Mouse (Mus musculus) stomach, embryonic 14.5 days (tissue): ENCODE results near the gene Cdc34. TPM values are rescaled to one million over a fixed set of nuclear protein-coding genes. Genes with fewer than 3 reads are reported as not detected.

Experiments
- ATAC-seq: fragments of 200-750 bp; cut with Nextera tagmentation; 2 replicates; pipeline ENCODE4 v1.8.0; 2017; ENCODE audit warnings: low read depth, moderate TSS enrichment; ENCODE audit not compliant: insufficient number of reproducible peaks, insufficient read depth, low FRiP score
- H3K27ac ChIP-seq: fragments of 300-500 bp; sonication (generic); 2 replicates; pipeline ENCODE4 v1.5.1; 2014; ENCODE audit warnings: mild to moderate bottlenecking, low read length, moderate library complexity, mixed read lengths
- H3K27me3 ChIP-seq: fragments of 300-500 bp; sonication (generic); 2 replicates; pipeline ENCODE4 v1.6.1; 2014; ENCODE audit warnings: low read length, control low read depth, mixed read lengths; ENCODE audit not compliant: control insufficient read depth, insufficient read depth
- H3K36me3 ChIP-seq: fragments of 300-500 bp; sonication (generic); 2 replicates; pipeline ENCODE4 v1.6.1; 2014; ENCODE audit warnings: mild to moderate bottlenecking, control low read depth, low read length, moderate library complexity, mixed read lengths; ENCODE audit not compliant: control insufficient read depth, insufficient read depth
- H3K4me1 ChIP-seq: fragments of 300-500 bp; sonication (generic); 2 replicates; pipeline ENCODE4 v1.6.1; 2014; ENCODE audit warnings: low read length, control low read depth, mixed read lengths; ENCODE audit not compliant: control insufficient read depth, insufficient read depth
- H3K4me2 ChIP-seq: fragments of 300-500 bp; sonication (generic); replicated peaks from 2 replicates; pipeline ENCODE4 v1.6.1; 2014; ENCODE audit warnings: low read depth, low read length, control low read depth
- H3K4me3 ChIP-seq: fragments of 300-500 bp; sonication (generic); 2 replicates; pipeline ENCODE4 v1.5.1; 2014; ENCODE audit warnings: low read depth, low read length, control low read depth
- H3K9ac ChIP-seq: fragments of 300-500 bp; sonication (generic); replicated peaks from 2 replicates; pipeline ENCODE4 v1.6.1; 2014; ENCODE audit warnings: low read depth, mild to moderate bottlenecking, control low read depth, low read length, moderate library complexity, mixed read lengths
- H3K9me3 ChIP-seq: fragments of 300-500 bp; sonication (generic); 2 replicates; pipeline ENCODE4 v1.6.1; 2016; ENCODE audit warnings: low read depth, low read length, control low read depth; ENCODE audit not compliant: control insufficient read depth
- WGBS: fragments of 180-500 bp; shearing (Covaris S2); extraction: QIAGEN DNeasy Blood & Tissue Kit; methylation state at CpG from one replicate; pipeline ENCODE4 v1.1.7; 2014; 5-methylcytosine and 5-hydroxymethylcytosine counted together
- polyA plus RNA-seq: library from polyadenylated mRNA; unstranded; fragments of >200 nt; fragmentation: Nextera tagmentation; extraction: Ambion mirVana; gene quantifications from 2 replicates; pipeline ENCODE4 v1.2.1, GENCODE M21; 2014

The Cdc34 gene
- polyA plus RNA-seq, 1 experiment from 2014 or later = 88.7 TPM

DNA sequence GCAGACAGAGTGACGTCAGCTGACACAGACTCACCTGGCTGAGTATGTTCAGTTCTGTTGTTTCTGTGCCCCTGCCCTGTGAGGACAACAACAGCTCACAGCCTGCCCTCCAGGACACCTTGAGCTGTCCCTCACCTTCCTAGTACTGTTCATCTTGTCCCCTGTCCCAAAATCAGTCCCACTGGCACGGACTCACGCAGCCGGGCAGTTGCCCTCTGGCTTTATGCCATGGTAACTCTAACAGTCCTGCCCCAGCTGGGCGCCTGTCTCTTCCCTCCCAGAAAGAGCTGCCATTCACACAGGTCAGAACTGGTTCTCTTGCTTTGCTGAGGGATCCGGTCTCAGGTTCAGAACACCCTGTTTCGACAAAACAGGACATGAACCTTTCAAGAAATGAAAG is 29.2 kb upstream of the Cdc34 start:
- no peak overlapping the region for H3K9ac ChIP-seq
- H3K4me1 ChIP-seq = no peaks in the 10 kb centered on the region
- no peak for ATAC-seq
- H3K27ac ChIP-seq = no peak overlapping the region
- no peak overlapping the region for H3K4me3 ChIP-seq
- no peaks in the 10 kb centered on the region for H3K27me3 ChIP-seq
- WGBS = 81% methylated on average over 7 of the region's 7 CpGs
- no peaks in the 10 kb centered on the region for H3K9me3 ChIP-seq
- no peaks in the 10 kb centered on the region for H3K36me3 ChIP-seq
- no peak overlapping the region for H3K4me2 ChIP-seq

DNA sequence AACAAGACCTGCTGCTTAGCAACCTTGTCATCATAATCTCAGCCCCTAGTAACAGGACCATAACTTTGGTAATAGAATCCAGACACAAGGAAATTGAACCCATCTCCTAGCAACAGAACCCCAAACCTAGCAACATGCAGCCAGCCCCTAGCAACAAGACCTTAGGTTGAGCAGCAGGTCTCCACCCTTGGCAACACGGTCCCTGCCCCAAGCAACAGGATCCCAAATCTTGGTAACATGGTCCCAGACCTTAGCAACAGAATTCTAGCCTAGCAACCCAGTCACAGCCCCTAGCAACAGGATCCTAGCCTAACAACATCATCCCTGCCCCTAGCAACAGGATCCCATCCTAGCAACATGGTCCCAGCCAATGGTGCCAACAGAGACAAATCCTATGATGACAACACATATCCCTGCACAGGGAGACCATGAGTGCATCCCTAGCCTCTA is 27.0 kb upstream of the Cdc34 start:
- Histone ChIP-seq H3K4me1 (no peaks in the 10 kb centered on the region), H3K9ac (no peak overlapping the region), H3K27me3 (no peaks in the 10 kb centered on the region), H3K36me3 (no peaks in the 10 kb centered on the region), H3K4me2 (no peak overlapping the region), H3K4me3 (no peak overlapping the region), H3K9me3 (no peaks in the 10 kb centered on the region), H3K27ac (no peak overlapping the region)
- 45% methylated on average over 1 of the region's 1 CpGs for WGBS
- ATAC-seq = no peak

- no peak overlapping the region for H3K27ac ChIP-seq
- H3K4me2 ChIP-seq = no peak overlapping the region
- H3K9ac ChIP-seq = no peak overlapping the region
- WGBS = 12% methylated on average over 4 of the region's 4 CpGs
- H3K9me3 ChIP-seq = no peaks in the 10 kb centered on the region
- H3K36me3 ChIP-seq = no peaks in the 10 kb centered on the region
- no peaks in the 10 kb centered on the region for H3K4me1 ChIP-seq
- no peak for ATAC-seq
- no peaks in the 10 kb centered on the region for H3K27me3 ChIP-seq
- H3K4me3 ChIP-seq = no peak overlapping the region
Observed at GRCm38 (mm10) chr10:79658829-79659228, 23.2 kb upstream of the Cdc34 start.

DNA sequence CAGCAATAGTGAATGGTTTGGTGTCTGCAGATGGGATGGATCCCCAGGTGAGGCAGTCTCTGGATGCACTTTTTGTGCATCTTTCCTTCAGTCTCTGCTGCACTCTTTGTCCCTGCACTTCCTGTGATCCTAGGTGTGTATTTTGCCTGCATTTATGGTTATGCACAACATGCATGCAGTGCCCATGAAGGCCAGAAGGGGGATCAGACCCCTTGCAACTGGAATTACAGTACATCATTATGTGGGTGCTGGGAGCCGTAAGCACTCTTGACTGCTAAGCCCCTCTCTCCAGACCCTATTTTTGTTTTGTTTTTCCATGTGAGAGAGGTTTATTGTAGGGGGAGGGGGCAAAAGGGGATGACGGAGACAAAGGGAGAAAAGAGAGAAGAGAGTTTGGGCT is 21.7 kb upstream of the Cdc34 start:
- ATAC-seq = no peak
- WGBS = 78% methylated on average over 2 of the region's 2 CpGs
- Histone ChIP-seq H3K27ac (no peak overlapping the region), H3K9me3 (no peaks in the 10 kb centered on the region), H3K9ac (no peak overlapping the region), H3K4me2 (no peak overlapping the region), H3K4me3 (no peak overlapping the region), H3K36me3 (no peaks in the 10 kb centered on the region), H3K4me1 (no peaks in the 10 kb centered on the region), H3K27me3 (no peaks in the 10 kb centered on the region)

- H3K9ac ChIP-seq = no peak overlapping the region
- H3K4me3 ChIP-seq = no peak overlapping the region
- H3K9me3 ChIP-seq = no peaks in the 10 kb centered on the region
- ATAC-seq = no peak
- H3K36me3 ChIP-seq = no peaks in the 10 kb centered on the region
- H3K4me2 ChIP-seq = no peak overlapping the region
- no peak overlapping the region for H3K27ac ChIP-seq
- no peaks in the 10 kb centered on the region for H3K4me1 ChIP-seq
- WGBS = 54% methylated on average over 3 of the region's 3 CpGs
- H3K27me3 ChIP-seq = no peaks in the 10 kb centered on the region
Observed at GRCm38 (mm10) chr10:79661861-79662260, 20.1 kb upstream of the Cdc34 start.

DNA sequence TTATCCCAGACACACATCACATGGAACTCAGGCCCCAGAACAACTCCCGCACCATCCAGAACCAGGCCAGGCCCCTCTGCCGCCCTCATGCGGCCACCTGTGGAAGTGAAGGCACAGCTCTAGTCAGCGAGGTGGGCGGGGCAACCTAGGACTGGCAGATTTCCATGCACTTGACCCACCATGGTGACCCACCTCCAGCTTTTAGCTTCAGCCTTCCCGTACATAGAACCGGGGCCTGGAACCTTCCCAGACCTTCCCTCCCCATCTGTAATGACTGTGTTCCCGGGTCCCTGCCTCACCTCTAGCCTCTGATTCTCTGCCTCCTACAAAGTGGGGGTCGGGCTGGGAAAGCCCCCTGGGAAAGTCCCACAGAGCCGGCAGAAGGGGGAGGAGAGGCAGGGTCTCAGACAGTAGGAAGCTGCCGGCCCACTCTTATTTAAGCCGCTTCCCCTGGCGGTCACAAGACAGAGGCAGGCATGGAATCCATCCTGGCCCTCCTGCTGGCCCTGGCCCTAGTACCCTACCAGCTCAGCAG is 17.8 kb upstream of the Cdc34 start, which contains the start of gene Madcam1:
Madcam1 (plus strand) TSS at position 429 of the 535 bp plus-strand sequence.
- Histone ChIP-seq H3K9me3 (no peaks in the 10 kb centered on the region), H3K27ac (no peak within 1 kb of the TSS), H3K4me3 (peak within 1 kb of the TSS; percentile 1; the same call in 1 of the 2 replicates), H3K9ac (no peak within 1 kb of the TSS), H3K4me1 (no peaks in the 10 kb centered on the region), H3K36me3 (no peaks in the 10 kb centered on the region), H3K4me2 (no peak within 1 kb of the TSS), H3K27me3 (no peaks in the 10 kb centered on the region)
- peak; percentile 28; the same call in 1 of the 2 replicates for ATAC-seq
- WGBS = 12% methylated on average over 13 of the region's 13 CpGs

- H3K27me3 ChIP-seq = no peaks in the 10 kb centered on the region
- H3K27ac ChIP-seq = no peak overlapping the region
- no peaks in the 10 kb centered on the region for H3K36me3 ChIP-seq
- ATAC-seq = no peak
- no peak overlapping the region for H3K9ac ChIP-seq
- WGBS = 80% methylated on average over 8 of the region's 8 CpGs
- H3K4me3 ChIP-seq = peak overlapping the region; percentile 1; the same call in 1 of the 2 replicates
- no peaks in the 10 kb centered on the region for H3K9me3 ChIP-seq
- H3K4me1 ChIP-seq = peaks cover under 1% of the 10 kb centered on the region; the same call in 1 of the 2 replicates
- no peak overlapping the region for H3K4me2 ChIP-seq
Observed at GRCm38 (mm10) chr10:79665051-79665450, 16.9 kb upstream of the Cdc34 start.

GRCm38 (mm10) chr10:79666493-79666892 is 15.5 kb upstream of the Cdc34 start:
- 65% methylated on average over 9 of the region's 9 CpGs for WGBS
- Histone ChIP-seq H3K9me3 (no peaks in the 10 kb centered on the region), H3K4me3 (no peak overlapping the region), H3K4me2 (no peak overlapping the region), H3K36me3 (no peaks in the 10 kb centered on the region), H3K27me3 (no peaks in the 10 kb centered on the region), H3K9ac (no peak overlapping the region), H3K27ac (no peak overlapping the region), H3K4me1 (peaks cover 7% of the 10 kb centered on the region)
- ATAC-seq = no peak

- Histone ChIP-seq H3K36me3 (no peaks in the 10 kb centered on the region), H3K4me1 (peaks cover 7% of the 10 kb centered on the region), H3K27ac (no peak overlapping the region), H3K4me2 (no peak overlapping the region), H3K9ac (no peak overlapping the region), H3K9me3 (no peaks in the 10 kb centered on the region), H3K27me3 (no peaks in the 10 kb centered on the region), H3K4me3 (no peak overlapping the region)
- 85% methylated on average over 5 of the region's 5 CpGs for WGBS
- no peak for ATAC-seq
Observed at GRCm38 (mm10) chr10:79668076-79668475, 13.9 kb upstream of the Cdc34 start.
